Mouse (Mus musculus) thymus, postnatal 25 days (tissue): Measurements from ENCODE around the gene Ttc7b.

Experiments
- DNase-seq: peaks from one replicate; pipeline ENCODE4 v3.0.0; 2022

Ttc7b gene

DNA sequence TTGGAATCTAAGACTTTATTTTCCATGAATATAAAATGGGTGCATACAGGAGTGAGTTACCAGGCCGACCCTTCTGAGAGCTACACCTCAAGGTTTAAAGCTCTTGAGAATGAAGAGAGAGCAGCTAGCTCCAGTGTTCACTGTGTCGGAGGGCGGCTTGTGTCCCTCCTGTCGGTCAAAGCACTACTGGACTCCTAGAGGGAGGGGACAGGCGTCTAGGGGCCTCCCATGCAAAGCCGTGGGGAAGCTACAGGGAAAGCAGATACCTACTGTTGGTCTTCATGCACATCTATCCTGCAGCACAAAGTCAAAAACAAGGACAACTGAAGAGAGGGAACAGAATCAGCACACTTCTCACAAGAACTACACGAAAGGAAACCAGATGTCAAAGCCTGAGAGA is 74.9 kb downstream of the Ttc7b start:
- no peak for DNase-seq

DNA sequence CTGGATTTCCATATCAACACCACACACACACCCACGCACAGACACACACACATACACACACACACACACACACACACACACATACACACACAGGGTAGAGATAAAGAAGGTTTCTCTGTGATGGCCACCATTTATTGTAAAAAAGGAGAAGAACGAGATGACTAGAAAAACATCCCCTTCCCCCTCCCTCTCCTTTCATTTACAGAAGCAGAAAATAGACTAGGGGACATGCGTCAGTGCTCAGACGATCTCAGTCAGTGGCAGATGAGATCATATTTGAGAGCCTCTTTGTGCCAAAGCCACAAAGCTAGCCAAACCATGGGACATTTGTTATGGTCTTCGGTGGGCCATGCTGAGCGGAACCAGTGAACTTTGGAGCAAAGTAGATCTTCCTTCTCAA is 75.4 kb downstream of the Ttc7b start:
- DNase-seq, result no peak

DNA sequence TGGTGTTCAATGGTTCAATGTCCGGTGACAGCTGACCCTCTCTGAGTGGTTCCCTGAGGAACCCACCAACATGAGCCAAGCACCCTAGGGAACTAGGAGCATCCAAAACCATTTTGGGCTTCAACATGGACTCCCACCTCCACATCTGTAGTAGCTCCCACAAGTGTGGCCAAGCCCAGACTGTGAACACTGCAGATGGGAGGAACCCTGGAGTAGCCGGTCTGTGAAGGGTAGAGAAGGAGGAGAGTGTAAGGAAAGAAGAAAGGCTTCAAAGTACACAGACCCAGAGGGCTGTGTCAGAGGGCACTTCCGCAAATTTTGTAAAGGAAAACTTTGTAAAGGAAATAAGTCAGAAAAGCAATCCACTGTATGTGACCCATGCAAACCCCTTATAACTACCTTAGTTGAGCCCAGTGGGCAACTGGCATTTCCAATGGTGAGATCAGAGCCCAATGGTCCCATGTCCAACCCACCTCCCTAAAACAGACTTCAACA is 75.9 kb downstream of the Ttc7b start:
- no peak for DNase-seq

DNA sequence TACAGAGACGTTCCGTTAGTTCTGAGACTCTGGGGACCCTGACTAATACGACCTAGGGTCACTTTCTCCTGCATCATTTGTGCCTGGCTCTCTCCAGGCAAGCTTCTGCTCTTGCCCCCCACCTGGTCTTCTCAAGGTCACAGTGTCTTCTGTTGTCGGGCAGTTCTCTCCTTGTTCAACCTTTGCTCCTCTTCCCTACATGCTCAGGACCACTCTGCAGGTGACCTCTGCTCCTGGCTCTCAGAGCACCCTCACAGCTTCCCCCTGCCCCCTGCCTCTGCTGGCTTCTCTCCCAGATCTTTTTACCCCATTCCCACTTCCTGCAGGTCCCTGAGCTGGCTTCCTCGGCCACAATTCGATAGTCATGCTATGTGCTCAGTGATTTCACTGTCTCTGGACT is 77.2 kb downstream of the Ttc7b start:
- DNase-seq, result no peak

DNA sequence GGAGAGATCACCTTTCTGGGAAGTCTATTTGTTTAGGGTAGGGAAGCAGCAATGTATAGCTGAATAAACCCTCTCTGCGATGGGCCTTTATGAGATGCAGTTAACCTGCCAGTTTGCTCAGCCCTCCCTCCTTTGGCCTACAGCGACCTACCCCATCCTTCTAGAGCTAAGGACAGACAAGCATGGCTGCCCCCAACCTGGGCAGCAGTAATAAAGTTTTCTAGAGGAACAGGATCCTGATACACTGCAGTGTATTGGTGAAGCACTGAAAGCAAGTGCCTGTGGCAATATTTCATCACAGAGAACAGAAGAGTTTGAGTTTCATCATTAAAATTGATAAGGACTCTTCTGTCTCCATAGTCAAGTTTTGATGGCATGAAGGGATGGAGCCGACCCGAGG is 79.0 kb downstream of the Ttc7b start:
- DNase-seq, result no peak

DNA sequence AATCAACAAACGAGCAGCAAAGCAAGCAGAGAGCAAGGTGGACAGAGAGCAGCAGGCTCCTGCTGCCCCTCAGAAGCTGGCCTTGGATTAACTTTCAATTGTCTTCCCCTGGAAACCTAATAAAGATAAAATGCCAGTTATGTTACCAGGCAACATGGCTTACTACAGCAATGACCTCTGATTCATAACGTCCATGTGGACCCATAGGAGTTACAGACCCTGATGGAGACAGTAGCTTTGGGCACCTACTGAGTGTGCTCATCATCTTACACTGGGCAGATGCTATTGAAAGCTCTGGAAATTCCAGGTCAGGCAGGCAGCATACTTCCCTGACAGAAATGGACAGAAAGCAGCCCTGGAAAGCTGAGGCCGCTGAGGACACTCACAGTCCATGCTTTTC is 80.7 kb downstream of the Ttc7b start:
- DNase-seq, result no peak

DNA sequence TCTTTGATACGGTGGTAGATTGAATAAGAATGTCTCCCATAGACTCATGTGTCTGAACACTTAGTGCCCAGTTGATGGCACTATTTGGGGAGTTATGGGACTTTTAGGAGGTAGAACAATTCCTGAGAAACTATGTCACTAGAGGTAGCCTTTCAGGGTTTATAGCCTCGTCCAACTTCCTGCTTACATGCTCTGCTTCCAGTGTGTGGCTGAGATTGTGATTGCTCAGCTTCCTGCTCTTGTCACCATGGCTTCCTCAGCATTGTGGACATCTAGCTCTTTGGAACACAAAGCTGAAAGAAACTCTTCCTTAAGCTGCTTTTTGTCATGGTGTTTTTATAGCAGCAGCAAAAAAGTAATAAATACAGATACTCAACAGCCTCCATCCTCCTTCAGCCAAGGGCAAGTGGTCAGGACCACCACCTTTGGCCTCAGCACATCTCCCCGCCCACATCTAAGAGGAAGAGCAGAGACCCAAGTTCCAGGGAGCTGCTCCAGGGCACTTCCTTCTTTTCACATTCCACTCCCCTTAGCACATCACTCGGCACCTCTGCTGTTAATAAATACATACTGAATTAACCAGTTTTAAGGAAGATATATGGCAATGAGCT is 81.4 kb downstream of the Ttc7b start:
- DNase-seq, result no peak

DNA sequence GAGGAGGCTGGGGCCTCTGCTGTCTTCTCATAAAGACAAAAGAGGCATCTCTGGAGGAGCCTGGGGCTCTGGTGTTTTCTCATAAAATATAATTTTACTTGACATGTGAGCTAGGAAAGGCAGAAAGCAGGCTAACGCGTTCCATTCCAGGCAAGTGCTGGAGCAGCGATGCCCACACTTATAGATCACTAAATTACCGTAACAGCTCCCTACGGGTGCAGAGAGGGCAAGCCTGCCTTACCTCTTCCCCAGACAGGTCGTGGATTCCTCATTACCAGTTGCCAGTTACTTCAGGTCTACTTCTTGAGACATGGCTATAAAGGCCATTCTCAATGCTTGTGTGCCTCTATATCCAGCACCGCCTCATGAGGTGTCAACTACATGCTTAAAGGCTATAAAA is 82.1 kb downstream of the Ttc7b start:
- no peak for DNase-seq

DNA sequence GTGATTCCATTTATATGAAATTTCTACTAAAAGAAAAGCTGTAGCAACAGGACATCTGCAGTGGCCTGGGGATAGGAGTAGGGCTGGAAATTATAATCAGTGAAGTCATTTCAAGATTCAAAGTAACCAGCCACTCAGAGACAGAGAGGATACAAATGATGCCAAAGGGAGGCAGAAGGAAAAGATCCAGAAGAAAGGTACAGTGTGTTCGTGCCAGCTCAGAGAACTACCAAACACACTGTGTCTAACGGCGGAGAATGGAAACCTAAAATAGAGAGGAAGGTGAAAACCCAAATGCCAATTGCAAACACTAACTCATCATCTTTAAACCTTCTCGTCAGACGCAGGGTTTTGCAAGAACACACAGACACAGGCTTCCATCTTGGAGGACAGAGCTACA is 82.8 kb downstream of the Ttc7b start:
- no peak for DNase-seq

DNA sequence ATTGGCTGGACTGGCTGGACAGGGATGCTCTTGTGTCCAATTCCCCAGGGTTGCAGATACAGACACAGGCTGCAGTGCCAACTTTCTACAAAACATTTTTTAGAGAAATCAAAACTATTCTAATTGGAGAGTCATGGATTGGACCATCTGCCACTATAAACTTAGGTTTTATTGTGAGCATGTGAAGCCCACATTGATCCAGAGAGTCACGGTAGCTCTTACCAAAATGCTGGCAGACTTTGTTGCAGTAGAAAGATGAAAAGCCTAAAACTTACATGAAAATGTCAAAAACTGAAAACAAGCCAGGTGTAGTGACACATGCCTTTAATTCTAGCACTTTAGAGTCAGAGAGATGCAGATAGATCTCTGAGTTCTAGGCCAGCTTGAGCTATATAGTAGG is 84.9 kb downstream of the Ttc7b start:
- DNase-seq, result no peak

DNA sequence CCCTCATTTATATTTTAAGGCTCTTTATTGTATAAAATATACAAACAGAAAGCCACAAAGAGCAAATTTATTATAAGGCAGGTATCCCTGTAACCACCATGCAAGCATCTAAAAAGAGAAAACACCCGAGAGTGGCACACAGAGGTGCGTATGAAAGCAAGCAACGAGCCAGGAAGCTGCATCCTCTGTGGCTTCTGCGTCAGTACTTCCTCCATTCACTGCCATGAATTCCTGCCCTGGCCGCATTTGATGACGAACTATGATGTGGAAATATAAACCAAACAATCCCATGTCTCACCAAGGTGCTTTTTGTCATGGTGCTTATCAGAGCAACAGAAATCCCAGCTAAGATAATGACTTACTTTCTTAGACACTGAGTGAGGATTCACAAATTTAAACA is 88.8 kb downstream of the Ttc7b start:
- no peak for DNase-seq

DNA sequence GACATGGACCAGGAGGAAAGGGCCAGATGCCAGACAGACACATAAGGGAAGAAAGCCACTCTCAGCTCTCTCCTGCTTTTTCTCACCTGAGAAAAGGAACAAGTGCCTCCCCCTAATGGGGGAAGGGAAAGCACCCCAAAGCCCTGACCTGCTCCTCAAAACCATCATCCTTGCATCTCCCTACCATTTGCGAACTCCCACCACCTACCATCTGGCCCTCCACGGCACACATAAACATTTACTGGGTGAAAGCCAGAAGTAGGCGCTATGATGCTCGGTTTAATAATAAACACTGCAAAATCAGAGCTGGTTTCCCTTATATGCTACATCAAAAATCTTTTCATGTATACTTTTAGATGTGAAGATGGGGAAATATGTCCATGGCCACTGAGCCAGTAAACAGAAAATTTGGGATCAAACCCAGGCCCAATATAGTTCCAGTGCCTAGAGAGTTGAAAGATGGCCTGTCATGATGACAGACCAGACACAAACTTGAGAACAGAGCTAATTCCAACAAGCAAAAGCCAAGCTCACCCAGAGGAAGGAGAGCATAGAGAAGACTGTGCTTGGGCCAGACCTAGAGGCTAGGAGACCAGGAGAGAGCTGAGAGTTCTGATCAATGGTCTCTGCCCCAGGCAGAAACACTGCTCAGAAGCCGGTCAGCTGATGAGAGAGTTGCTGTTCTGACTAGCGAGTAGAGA is 91.1 kb downstream of the Ttc7b start:
- DNase-seq, result no peak

DNA sequence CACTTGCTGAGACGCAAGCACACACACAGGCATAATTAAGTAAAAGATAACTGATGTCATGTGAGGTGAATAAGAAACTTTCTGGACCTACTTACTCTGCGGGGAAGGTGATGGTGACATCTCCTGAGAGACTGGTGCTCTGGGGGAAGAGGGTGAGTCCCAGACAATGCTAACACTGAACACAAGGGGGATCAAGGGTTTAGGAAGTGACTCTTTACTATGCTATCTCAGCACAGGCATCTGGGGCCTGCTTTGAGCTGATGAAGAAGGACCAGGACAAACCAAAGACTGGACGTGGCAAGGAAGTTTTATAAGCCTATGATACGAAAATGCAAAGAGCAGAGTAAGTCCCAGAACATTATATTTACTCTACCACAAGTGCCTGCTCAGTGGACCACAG is 92.4 kb downstream of the Ttc7b start:
- DNase-seq, result no peak

DNA sequence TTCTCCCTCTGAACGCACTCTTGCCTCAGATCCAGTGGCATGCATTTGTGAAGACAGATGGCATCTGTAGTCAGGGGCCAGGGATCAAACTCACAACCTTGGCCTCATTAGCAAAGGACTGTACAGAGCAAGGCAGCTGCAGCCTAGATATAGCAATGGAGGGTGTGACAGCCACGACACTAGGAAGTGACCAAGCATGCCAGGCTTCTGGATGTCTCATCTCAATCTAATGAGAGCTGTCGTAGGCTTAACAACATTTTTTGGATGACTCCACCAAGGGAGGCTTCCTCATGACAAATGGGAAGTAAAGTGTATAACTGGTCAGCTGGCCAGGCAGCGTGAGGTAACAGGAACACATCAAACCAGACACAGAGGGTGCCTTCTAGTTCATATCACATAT is 94.4 kb downstream of the Ttc7b start:
- DNase-seq, result no peak

DNA sequence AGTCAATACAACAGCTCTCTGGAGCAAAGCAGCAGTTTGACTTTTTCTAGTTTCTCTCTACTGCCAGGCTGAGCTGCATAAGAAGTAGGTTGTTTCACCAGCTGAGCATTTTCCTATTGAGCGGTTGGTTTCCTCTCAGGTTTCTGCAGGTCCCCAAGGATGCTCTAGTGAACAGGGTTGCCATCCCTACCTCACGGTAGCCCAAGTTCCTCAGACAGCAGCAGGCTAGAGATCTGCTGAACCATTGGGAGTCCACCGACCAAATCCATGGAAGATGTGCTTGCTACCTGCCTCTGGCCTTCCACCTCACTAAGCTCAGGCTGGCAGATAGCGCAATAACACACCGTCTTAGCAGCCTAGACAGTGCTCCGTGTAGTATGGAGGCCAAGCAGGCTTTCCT is 95.6 kb downstream of the Ttc7b start:
- no peak for DNase-seq

DNA sequence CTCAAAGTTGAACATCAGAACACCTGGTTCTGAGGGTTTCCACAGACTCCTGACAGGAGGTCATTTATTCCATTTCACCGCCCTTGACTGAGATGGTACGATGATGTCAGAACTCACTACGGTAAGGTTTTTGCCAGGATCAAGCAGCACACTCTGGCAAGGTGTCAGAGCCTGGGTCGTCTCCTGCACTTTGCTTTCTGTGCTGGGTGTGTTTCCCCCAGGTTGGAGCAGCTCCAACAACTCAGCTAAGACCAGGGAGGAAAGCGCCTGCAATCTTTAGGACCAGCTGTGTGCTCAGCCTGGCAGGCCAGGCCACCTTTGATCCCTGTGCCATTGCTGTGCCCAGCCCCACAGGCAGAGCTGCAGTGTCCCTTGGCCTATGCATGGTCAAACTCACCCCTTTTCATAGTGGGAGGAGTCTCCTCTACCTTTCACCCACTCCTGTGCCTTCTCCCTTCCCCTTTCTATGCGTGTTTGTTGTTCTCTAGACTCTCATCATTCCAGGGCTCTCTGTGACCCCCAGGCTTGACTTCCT is 98.3 kb downstream of the Ttc7b start:
- DNase-seq, result no peak

DNA sequence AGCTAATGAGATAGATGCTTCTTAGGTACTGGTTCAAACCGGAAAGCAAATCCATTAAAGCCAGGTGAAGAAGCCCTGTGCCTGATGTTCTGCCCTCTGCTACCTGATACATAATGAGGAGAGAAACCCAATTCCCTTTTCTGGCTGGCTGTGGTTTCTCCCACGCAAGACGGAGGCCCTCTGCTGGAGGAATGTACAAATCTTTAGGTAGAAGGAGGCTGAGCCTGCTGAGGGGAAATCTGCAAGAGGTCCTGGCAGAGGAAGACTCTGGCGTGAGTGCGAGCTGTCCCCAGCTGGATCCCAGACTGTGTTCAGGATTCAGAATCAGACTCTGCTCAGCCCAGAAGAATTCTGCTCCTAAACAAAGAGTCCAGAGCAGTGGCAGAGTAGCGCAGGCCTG is 99.1 kb downstream of the Ttc7b start:
- peak; percentile 50 for DNase-seq

DNA sequence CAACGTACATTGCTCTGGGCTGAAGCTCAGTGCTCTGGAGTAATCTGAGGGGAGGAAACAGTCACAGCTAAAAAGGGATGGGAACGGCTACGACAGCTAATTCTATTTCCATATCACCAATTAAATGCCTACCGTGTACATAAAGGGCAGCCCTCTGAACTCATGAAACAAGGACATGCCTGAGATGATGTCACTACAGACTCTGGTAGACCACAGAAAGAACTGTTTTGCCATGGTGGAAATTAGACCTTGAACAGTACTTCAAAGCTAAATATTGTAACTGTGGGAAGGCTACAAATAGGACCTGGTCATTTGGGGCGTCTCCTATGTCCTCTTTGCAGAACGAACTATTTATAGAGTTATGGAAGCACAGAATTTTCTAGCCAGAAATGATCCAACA is 99.7 kb downstream of the Ttc7b start:
- DNase-seq, result no peak

DNA sequence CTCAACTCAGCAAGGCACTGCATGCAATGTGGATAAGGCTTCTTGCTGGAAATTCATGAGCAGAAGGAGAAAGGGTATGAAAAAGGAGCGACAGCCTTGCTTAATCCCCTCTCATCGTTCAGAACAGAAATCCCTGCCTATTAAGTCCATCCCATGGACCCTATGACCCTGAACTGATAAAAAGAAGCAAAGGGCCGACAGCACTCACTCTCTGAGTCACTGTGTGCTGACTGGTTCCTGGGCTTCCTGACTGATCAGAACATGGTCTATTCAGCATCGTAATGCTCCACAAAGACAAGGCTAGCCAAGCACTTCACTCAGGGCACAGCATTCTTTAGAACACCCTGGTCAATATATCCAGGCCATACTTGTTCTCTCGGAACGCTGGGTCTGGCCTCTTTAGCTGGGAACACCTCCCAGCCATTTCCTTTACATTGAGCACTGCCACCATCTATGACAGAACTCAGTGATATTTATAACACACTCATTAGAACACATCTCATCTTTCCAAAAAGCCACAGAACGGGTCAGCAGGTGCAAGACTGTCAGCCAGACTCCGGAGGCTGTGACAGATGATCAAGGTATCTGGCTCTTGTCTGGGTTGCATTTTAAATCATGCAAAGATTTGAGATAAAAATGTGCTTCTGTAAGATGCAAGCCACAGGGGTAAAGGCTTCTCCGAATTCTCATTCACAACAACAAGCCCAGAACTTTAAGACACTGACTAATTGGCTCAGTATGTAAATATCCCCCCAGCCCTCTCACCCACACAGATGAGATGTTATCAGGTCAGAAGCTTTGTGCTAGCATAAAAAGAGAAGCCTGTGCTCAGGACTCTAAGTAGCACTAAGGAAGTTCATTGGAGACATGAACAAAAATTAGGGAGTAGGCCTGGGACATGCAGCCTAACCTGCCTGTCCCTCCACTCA is 100.4 kb downstream of the Ttc7b start:
- DNase-seq, result no peak

DNA sequence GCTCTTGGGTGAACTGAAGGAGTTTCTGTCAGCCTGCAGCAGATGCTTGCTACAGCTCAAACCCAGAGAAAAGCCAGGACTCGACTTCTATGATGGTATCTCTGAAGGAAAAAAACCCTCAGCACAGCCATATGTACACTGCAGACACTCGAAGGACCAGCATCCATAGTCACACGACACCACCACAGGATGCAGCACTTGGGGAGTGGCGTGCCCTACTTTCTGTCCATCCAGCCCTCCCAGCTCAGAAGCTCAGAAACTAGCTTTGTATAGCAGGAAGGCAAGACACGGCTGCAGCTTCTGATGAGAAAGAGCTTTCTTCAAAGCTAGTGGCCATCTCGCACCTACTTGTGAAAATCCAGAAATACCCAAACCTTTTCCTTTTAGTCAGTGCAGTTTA is 104.8 kb downstream of the Ttc7b start:
- no peak for DNase-seq

DNA sequence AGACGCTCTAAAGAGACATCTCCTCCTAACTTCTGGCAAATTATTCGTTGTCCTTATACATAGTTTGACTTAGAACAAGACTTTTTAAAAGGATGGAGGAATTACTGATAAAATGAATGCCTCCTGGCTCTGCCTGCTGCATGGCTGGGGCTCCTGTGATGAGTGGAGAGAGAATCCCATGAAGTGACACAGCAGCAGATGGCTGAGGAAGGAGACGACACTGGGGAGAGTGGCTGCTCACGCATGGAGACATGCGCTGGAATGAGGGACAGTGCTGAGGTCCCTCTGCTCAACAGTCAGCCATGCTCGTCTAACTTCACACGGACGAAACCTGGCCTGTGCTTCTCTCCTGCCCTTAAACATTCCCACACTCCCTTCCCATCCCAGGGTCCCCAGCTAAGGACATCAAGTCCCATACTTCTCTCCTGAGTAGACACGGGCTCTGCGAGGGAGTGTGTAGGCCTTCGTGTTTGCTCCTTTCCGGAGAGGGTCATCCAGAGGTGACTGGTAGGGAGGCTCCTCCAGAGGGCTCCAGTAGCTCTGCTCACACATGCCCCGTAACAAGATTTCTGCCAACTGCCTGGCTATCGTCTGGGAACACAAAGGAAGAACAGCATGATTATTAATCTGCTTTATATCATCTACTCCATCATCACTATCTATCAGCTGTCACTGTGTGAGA is 105.8 kb downstream of the Ttc7b start:
- no peak for DNase-seq

DNA sequence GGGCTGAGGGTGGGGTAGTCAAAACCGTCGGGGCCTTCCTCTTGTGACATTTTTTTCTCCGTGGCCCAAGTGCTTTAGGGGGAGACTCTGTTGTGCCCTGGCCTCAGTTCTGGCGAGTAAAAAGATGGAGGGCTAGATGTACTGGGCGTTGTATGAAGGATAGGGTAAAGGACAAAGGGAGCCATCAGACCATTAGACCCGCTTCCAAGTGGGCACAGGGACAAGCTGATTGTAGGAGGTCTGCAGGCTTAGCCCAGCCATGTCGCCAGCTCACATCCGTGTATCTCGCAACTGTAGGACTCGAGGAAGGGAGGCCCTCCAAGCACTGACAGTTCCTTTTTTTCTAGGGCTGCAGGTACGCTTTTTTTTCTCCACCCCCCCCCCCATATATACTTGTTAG is 111.9 kb downstream of the Ttc7b start:
- no peak for DNase-seq

DNA sequence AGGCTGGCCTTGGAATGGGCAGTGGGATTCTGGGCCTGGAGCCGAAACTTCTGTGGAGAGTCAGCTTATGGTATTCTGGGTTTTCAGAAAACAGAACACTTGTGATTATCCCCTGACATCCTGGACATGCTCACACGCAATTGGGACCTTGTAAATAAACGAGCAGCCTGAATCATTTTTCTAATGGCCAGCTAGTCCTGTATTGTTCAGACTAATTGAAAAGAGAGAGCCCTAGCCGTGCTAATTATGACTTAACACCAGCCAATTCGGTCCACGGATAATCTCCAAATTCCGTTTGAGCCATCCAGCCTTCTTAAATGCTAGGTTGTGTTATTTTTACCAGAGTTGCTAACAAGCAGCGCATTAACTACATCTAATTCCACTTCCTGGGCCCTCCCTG is 112.5 kb downstream of the Ttc7b start:
- no peak for DNase-seq
